Mouse (Mus musculus): ENCODE results near the gene Gm6592.
"Not testable (repeated sequence)": the region's sequence is repeated elsewhere in the genome, so short reads cannot be mapped to it uniquely, and the experiment has no call there.

Gene Gm6592

GRCm38 (mm10) chrX:8843694-8844093 is at the start of gene Gm6592:
Gene Gm6592, plus strand, starts transcription at chrX:8843994.
- no peak for DNase-seq

- not testable (repeated sequence) for DNase-seq
These were observed 40.4 kb upstream of the Gm6592 start, which contains the start of gene Ssxb5 for GRCm38 (mm10) chrX:8803391-8803790. Gene Ssxb5, plus strand, starts transcription at chrX:8803691.

GRCm38 (mm10) chrX:8832043-8832442 is 11.8 kb upstream of the Gm6592 start:
- peak in 1 of 2 experiments; percentile 38 for DNase-seq

GRCm38 (mm10) chrX:8852486-8852885 is 8.7 kb downstream of the Gm6592 start:
- no peak for DNase-seq

- peak; percentile 45 to 74 for DNase-seq
These were observed 20.5 kb downstream of the Gm6592 start for GRCm38 (mm10) chrX:8864331-8864730.

DNA sequence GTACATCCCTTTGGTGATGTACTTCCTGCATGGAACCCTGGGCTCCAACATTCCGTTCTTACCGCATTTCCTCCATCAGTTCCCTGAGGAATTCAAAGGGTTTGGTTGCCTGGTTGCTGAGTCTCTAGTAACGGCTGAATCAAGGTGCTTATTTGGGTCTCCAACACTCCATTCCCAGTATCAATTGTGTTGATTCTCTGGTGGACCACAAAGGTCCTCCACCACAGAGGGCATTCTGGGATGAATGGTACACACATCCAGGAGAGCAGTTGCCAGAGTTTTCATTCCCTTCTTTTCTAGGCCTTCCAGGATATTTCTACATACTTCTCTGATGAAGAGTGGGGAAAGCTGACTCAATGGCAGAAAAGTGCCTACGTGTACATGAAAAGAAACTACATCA is 30.2 kb downstream of the Gm6592 start, which contains the start of gene Gm5751:
Gene Gm5751 (plus strand): TSS at position 301 of the 400 bp plus-strand sequence.
- not testable (repeated sequence) for DNase-seq

DNA sequence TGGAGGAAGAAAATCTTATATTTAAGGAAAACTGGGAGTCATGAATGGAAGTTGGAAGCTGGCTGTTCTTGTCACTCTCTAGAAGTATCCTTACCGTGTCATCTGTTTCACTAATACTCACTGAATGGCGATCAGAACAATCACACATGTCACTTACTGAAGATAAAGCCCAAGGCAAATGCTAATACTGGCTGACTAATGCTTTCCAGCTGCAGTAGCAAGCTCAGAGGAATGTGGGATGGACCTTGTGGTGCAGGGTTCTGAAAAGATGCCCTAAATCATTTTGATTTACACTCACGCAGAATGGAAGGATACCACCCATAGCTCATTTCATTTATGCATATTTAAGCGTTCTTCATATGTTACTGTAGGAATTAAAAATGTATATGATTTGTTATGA is 40.5 kb downstream of the Gm6592 start:
- DNase-seq, result no peak

GRCm38 (mm10) chrX:8891975-8892342 is 48.2 kb downstream of the Gm6592 start:
- no peak for DNase-seq

GRCm38 (mm10) chrX:8892343-8893155 is 48.8 kb downstream of the Gm6592 start, which contains the start of gene B630019K06Rik:
Gene B630019K06Rik, plus strand, starts transcription at chrX:8892382.
- peak; percentile 71 to 87 for DNase-seq

DNA sequence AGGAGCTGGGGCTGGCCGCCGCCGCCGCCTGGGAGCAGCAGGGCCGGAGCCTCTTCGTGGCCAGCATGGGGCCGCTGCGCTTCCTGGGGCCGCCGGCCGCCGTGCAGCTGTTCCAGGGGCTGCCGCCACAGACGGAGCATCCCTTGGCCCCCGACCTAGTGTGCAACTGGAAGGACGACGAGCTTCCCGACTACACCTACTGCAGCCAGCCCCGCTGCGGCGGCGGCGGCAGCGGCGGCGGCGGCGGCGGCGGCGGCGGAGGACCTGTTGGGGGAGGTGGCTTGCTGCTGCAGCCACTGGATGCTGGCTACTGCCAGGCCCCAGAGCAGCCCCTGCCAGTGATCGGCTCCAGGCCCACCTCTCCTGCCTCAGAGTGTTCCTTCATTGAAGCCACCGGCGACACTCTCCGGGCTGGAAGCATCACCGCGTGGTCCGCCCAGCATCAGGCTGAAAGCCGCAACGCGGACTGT is 49.4 kb downstream of the Gm6592 start:
- no peak for DNase-seq
